Mouse (Mus musculus): ENCODE data around the gene Cmpk2.

The Cmpk2 gene

GRCm38 (mm10) chr12:26478196-26479004, 9.4 kb downstream of the Cmpk2 start:
- WGBS: 65% methylated on average over 18 of the region's 18 CpGs

- 95% methylated on average over 12 of the region's 12 CpGs for WGBS
These were observed 17.0 kb downstream of the Cmpk2 start for GRCm38 (mm10) chr12:26485738-26486580.

GRCm38 (mm10) chr12:26487874-26488616, 19.0 kb downstream of the Cmpk2 start:
- 22% methylated on average over 14 of the region's 14 CpGs for WGBS

GRCm38 (mm10) chr12:26488617-26489274, 19.7 kb downstream of the Cmpk2 start:
- 44% methylated on average over 5 of the region's 5 CpGs for WGBS

- 100% methylated on average over 1 of the region's 1 CpGs for WGBS
These were observed 20.9 kb downstream of the Cmpk2 start for GRCm38 (mm10) chr12:26489942-26490341.

GRCm38 (mm10) chr12:26501042-26501441, 32.0 kb downstream of the Cmpk2 start:
- 90% methylated on average over 3 of the region's 3 CpGs for WGBS

GRCm38 (mm10) chr12:26510971-26511370, 42.0 kb downstream of the Cmpk2 start:
- WGBS: 95% methylated on average over 4 of the region's 4 CpGs

- WGBS: 85% methylated on average over 3 of the region's 3 CpGs
These were observed 49.2 kb downstream of the Cmpk2 start for GRCm38 (mm10) chr12:26518206-26518605.

GRCm38 (mm10) chr12:26524943-26525697, 56.1 kb downstream of the Cmpk2 start:
- WGBS: 49% methylated on average over 3 of the region's 3 CpGs

GRCm38 (mm10) chr12:26525698-26526026, 56.7 kb downstream of the Cmpk2 start:
- 18% methylated on average over 5 of the region's 5 CpGs for WGBS

Data from cerebral cortex, adult 2 months (tissue).